Mouse (Mus musculus) testis, adult 10 weeks (tissue): ENCODE measurements around the gene Ube2s. TPM values are rescaled to one million over a fixed set of nuclear protein-coding genes. Genes with fewer than 3 reads are reported as not detected.

Experiments
- polyA plus RNA-seq: library from polyadenylated mRNA; stranded (reverse); fragments of 350-450 nt; fragmentation: Illumina TruSeq; extraction: RNeasy Lipid Tissue Mini Kit (QIAGEN cat#74804); gene quantifications from one replicate; pipeline ENCODE4 v1.2.3, GENCODE M21; 2014; ENCODE audit warnings: low read depth, low replicate concordance

The Ube2s gene
- polyA plus RNA-seq = 58.0 TPM

DNA sequence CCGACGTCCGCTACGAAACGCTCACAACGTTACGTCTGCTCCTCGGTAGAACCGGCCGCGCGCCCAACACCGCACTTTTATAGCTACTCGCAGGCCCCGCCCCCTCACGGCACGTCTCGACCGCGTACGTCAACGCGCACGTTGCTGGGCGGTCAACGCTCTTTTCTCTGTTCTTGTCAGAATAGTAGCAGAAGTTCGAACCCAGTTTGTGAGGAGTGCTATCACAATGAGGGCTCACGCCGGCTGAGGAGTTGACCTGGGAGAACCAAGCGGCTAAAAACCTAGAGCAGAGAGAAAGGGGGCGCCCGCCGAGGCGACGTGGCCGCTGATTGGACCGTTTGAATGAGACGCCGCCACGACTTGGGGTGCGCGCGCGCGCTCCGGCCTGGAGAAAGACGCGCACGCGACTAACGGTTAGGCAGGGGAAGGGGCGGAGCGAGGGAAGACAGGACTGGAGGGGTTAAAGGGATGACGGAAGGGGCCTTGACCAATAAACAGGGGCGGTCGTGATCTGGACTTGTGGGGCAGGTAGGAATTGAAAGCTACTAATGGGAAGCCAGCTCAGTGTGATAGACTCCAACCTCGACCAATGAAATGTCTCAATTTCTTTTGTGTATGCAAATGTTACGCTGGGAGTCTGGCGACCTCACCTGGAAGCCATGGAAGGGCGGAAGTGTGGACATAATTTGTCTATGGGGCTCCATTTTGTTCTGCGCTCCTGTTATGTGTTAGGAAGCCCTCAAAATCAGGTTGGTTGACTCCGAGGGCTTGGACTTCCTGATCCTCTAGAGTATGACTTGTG lies at the start of gene Ube2s:
TSS of gene Ube2s (minus strand) at position 288 of the 802 bp plus-strand sequence.

DNA sequence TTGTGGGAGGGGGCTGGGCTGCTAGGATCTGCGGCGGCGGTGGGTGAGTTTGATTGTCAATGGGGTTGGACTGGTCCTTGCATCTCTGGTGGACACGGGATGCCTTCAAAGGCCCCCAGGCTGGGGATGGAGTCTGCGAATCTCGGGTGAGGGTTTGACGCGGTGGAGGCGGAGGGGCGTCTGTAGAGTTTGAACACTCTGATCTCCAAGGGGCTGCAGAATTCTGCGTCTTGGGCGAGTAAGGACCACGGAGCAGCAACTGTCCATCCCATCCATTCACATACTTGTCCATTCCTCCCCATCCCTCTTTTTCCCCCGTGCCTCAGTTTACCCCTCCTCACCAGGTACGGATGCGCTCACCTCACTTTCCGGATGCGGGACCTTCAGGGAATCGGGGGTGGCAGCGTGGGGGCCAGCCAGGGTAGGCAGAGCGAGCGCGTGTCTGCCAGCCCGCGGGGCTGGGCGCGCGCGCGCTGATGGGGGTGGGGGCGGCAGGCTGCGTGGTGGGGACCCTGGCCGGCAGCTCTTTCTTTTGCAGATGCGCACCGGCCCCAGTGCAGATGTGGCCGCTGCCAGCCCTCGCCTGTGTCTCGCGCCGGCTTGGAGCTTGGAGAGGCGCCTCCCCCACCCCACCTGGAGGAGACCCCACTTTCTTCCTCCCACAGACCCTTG lies 32.0 kb upstream of the Ube2s start, which contains the start of gene Shisa7:
TSS of gene Shisa7 (minus strand) at position 452 of the 672 bp plus-strand sequence.

DNA sequence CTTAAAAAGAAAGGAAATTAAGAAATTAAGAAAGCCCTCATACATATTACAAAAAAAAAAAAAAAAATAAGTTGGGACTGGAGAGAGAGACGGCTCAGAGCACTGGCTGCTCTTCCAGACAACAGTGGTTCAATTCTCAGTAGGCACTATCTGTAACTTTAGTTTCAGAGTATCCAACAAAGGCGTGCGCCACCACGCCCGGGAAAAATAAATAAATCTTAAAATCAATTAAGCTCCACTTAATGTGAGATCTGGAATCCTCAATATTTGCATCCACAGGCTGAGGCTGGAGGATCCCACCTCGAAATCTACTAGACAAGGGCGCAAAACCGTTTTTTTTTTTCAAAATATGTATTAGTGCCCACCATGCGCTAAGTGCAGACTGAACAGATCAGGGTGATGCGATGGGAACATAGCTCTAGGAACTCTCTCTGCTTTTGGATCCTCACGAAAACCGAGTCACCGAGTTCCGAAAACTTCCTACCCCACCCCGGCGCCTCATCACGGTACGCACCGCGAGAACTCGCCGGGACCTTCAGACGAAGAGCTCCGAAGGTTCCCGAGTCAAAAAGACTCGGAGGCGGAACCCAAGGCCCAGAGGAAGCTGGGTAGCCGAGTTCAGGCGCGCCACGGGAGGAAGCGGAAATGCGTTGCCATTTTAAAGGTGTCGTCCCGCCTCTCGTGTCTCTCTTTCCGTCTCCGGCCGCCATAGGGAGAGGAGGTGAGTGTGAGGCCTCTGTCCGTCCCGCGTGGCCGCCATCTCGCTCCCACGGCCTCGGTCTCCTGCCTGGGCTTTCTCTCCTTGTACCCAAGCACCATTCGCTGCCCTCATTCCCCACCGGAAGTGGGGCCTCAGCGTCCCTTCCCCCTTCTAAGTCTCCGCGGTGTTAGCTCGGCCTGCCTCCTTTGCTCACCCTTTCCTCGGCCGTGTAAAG lies 19.8 kb downstream of the Ube2s start, which contains the start of gene Rpl28:
TSS of gene Rpl28 (plus strand) at position 597 of the 935 bp plus-strand sequence.

DNA sequence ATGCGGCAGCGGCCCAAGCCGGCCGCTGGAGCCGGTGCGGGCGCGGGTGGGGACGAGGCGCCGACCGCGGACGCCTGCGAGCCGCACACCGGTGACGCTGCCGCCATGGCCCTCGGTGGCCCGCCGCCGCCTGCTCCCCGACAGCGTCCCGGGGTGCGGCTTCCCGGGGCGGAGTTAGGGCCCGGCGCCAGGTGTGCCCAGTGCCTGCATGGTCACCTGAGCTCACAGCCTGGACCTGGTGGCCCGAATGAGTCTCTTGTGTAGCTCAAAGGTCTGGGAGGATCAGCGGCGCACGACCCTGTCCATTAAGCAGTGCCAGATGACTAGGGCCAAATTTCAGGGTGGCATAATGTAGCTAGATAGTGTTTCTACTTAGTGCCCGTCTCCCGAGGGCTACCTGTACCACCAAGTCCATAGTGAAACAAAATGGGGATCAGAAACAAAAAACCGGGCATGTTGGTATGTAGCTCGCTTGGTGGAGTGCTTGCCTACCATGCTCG lies 22.9 kb downstream of the Ube2s start, which contains the start of gene Tmem238:
TSS of gene Tmem238 (minus strand) at position 221 of the 500 bp plus-strand sequence.

DNA sequence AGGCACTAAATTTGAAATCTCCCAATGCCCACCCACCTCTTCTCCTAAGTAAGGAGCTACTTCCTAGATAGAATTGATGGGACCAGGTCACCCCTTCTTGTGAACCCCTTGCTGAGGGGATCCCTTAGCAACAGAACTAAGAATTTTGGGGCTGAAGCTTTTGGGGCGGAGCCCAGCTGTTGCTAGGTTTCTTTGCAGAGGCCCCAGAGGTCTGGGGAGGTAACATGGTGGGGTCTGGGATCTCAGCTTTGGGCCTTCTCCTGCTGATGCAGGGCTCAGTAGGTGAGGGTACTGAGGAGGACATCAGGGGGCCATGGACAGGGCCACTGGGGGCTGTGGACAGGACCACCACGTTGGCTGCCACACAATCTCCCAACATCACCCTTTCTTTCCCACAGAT lies 29.6 kb downstream of the Ube2s start, which contains the start of the genes Il11 and Tmem190:
TSS of gene Il11 (minus strand) at position 101 of the 400 bp plus-strand sequence.
TSS of gene Tmem190 (plus strand) at position 179 of the 400 bp plus-strand sequence.

DNA sequence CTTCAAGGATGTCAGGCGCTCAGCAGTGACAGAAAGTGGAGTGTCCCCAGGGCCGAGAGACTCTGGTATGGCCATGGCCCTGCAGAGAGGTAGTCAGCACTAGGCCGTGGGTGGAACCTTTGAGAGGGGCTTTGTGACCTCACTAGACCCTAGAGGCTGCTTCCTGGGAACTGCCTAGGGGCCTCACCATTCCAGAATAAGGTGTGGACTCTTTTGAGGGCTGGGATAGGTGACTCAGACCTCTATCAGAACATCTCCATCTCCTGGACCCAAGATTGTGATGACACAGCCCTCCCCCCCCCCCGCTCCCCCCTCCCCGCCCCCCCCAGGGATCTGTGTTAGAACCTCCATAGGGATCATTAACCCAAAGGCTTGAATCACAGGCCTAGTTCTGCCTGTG lies 41.2 kb downstream of the Ube2s start, which contains the start of gene Fam71e2:
TSS of gene Fam71e2 (minus strand) at position 101 of the 400 bp plus-strand sequence.

DNA sequence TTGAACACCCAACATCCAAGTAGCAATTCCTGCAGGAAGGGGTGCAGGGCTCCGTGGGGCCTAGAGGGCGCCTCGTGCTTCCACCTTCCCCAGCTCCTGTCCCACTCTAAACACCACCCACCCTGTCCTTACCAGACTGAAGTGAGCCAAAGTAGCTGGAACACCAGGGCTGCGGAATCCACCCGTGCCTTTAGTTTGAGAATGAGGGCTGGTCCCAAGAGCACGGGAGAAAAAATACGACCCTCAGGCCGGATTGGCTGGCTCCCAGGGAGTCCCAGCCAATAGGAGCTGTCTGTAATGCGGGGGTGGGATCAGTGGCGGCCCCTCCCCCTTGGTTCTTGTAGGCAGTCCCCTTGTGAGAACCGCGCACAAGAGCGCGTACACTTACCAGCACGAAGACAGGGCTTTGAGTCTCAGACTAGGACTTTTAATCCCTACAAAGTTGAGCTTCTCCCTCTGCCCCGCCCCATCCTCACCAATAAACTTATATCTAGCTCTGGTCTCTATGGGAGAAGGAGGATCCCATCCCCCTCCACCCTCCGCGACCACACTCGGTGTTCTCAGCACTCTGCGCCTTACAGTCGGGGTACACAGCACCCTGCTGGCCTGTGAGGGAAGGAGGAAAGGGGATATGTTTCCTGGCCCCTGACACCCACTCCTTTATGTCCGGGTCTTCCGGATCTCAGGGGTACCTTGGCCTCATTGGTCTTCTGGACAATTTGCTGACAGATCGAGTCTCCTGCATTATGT lies 59.4 kb downstream of the Ube2s start, which contains the start of gene Cox6b2:
TSS of gene Cox6b2 (minus strand) at position 274 of the 750 bp plus-strand sequence.

Other genes with a start within 250 kb of the Ube2s start
- gene Ptprh, start 208.5 kb downstream of the Ube2s start, polyA plus RNA-seq = 0.13 TPM
- gene Tmem86b, start 181.2 kb downstream of the Ube2s start, polyA plus RNA-seq = 4.2 TPM
- gene Ppp6r1, start 153.6 kb downstream of the Ube2s start, polyA plus RNA-seq = 17.9 TPM
- gene Hspbp1, start 127.5 kb downstream of the Ube2s start, polyA plus RNA-seq = 1.2 TPM
- gene Brsk1, start 122.0 kb downstream of the Ube2s start, polyA plus RNA-seq = 3.7 TPM
- not detected for gene Tmem150b, start 87.3 kb downstream of the Ube2s start, polyA plus RNA-seq
- gene Kmt5c, start 72.5 kb downstream of the Ube2s start, polyA plus RNA-seq = 0.18 TPM
- gene Cox6b2, start 59.5 kb downstream of the Ube2s start, polyA plus RNA-seq = 13.6 TPM
- 175 TPM for gene Fam71e2, start 41.3 kb downstream of the Ube2s start, polyA plus RNA-seq
- 1.5 TPM for gene Il11, start 29.7 kb downstream of the Ube2s start, polyA plus RNA-seq
- gene Tmem190, start 29.7 kb downstream of the Ube2s start, polyA plus RNA-seq = 21.8 TPM
- not detected for gene Tmem238, start 22.9 kb downstream of the Ube2s start, polyA plus RNA-seq
- gene Rpl28, start 19.7 kb downstream of the Ube2s start, polyA plus RNA-seq = 9.0 TPM
- 3.5 TPM for gene Shisa7, start 32.1 kb upstream of the Ube2s start, polyA plus RNA-seq
- gene Isoc2b, start 57.7 kb upstream of the Ube2s start, polyA plus RNA-seq = 1.2 TPM
- gene Isoc2a, start 64.6 kb upstream of the Ube2s start, polyA plus RNA-seq = 1.8 TPM
- gene Gm36210, start 93.9 kb upstream of the Ube2s start, polyA plus RNA-seq = not detected
- not detected for gene Zfp628, start 102.6 kb upstream of the Ube2s start, polyA plus RNA-seq
- 0.67 TPM for gene Nat14, start 109.4 kb upstream of the Ube2s start, polyA plus RNA-seq
- gene Ssc5d, start 113.2 kb upstream of the Ube2s start, polyA plus RNA-seq = not detected
- not detected for gene Sbk2, start 151.8 kb upstream of the Ube2s start, polyA plus RNA-seq
- 0.20 TPM for gene Sbk3, start 158.6 kb upstream of the Ube2s start, polyA plus RNA-seq
- gene Zfp579, start 183.6 kb upstream of the Ube2s start, polyA plus RNA-seq = 3.8 TPM
- not detected for gene Zfp524, start 201.8 kb upstream of the Ube2s start, polyA plus RNA-seq
- 21.5 TPM for gene Fiz1, start 202.1 kb upstream of the Ube2s start, polyA plus RNA-seq
- not detected for gene Gm44973, start 202.9 kb upstream of the Ube2s start, polyA plus RNA-seq
- gene Zfp865, start 207.8 kb upstream of the Ube2s start, polyA plus RNA-seq = 4.3 TPM
- 1.6 TPM for gene Ccdc106, start 208.0 kb upstream of the Ube2s start, polyA plus RNA-seq
- 0.83 TPM for gene 4632433K11Rik, start 221.5 kb upstream of the Ube2s start, polyA plus RNA-seq
- 3.4 TPM for gene Zfp784, start 225.9 kb upstream of the Ube2s start, polyA plus RNA-seq
- 0.32 TPM for gene Zfp580, start 238.9 kb upstream of the Ube2s start, polyA plus RNA-seq
- gene U2af2, start 249.6 kb upstream of the Ube2s start, polyA plus RNA-seq = 8.7 TPM